Mouse (Mus musculus) Patski (cell line): ENCODE results near the gene Ccdc117. TPM values are rescaled to one million over a fixed set of nuclear protein-coding genes. Genes with fewer than 3 reads are reported as not detected.

Experiments used
- ATAC-seq: fragments of 100-300 bp; one replicate; pipeline ENCODE4 v1.8.0; 2021
- CTCF ChIA-PET: fragments of 350-600 bp; sonication (Branson Sonifier 250); formaldehyde crosslinking; loops from one replicate; lab custom pipeline; 2022; ENCODE audit warnings: inconsistent platforms; lab: Charles Lee
- POLR2A ChIA-PET: fragments of 350-600 bp; sonication (Branson Sonifier 250); formaldehyde crosslinking; loops from one replicate; lab custom pipeline; 2022; ENCODE audit warnings: antibody characterized with exemption, inconsistent platforms; lab: Charles Lee
- DNase-seq: peaks from one replicate; pipeline ENCODE4 v3.0.0-alpha.2; 2011; ENCODE audit warnings: low read depth, low spot score
- H3K27me3 ChIP-seq: fragments of 371-371 bp; one replicate; pipeline ENCODE4 v1.5.1; 2021
- CTCF ChIP-seq: fragments of 100-300 bp; IDR thresholded peaks from one replicate; pipeline ENCODE4 v1.5.1; 2021
- in situ Hi-C: fragments of 300-500 bp; cut with MboI; formaldehyde crosslinking; loops from 3 replicates; pipeline ENCODE4 v1.11.1; 2018; ENCODE audit warnings: low pct_unique_long_range_greater_than_20kb, mixed read lengths
- polyA plus RNA-seq: library from polyadenylated mRNA; unstranded; gene quantifications from one replicate; pipeline ENCODE4 v1.2.3, GENCODE M21; 2021

Ccdc117 gene
- polyA plus RNA-seq, 1 experiment from 2014 or later: 17.8 TPM

DNA sequence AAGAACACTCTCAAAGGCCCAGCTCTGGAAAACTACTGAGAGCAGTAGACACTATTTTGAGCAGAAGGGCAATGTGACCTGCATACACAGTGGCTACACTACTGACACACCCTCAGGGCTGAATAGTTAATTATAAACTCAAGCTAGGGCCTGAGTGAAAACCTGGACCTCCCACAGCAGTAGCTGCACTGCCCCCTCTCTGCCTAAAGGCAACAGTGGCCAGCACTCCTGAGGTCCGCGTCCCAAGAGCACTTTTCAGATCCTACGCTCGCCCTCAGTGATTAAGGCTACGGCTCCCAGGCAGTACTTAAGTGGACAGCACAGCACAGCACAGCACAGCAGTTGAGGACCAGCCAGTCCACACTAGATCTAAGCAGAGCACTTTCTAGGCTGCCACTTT, 8.9 kb downstream of the Ccdc117 start:
- DNase-seq (no peak), ATAC-seq (peak; percentile 65)
- ChIA-PET POLR2A (interaction anchor here (4.8 kb wide), 1 partner anchor 11 kb away, joined by 24 read pairs; no protein-coding TSS in a partner anchor), CTCF (interaction anchor here (1.0 to 4.0 kb wide), 2 partner anchors 11 to 48 kb away, joined by 3 to 19 read pairs; no protein-coding TSS in a partner anchor)
- no peaks in the 10 kb centered on the region for H3K27me3 ChIP-seq
- TF ChIP-seq CTCF: peak; percentile 20
- in situ Hi-C loops: no loop called here

DNA sequence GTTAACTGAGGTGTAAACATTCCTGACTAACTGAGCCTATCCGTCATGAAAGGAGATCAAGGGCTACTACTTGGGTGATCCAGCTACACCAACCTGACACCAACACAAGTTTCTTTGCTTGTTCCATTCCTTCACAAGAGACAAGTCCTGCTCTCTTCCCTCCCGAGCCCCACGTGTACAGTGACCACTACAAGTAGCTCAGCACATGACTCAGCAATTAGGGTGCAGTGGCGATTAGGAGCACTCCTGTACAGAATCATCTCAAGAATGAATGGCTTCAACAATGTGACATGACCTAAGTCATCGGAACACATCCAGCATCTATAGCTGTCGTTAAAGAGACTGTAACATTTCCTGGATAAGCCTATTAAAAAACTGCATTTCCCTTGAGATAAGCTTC, 11.3 kb downstream of the Ccdc117 start:
- ChIA-PET CTCF (interaction anchor here (0.8 to 4.0 kb wide), 4 partner anchors 8 to 56 kb away, joined by 3 to 19 read pairs (median 4); no protein-coding TSS in a partner anchor), POLR2A (interaction anchor here (1.5 to 4.8 kb wide), 2 partner anchors 9 to 10 kb away, joined by 3 to 24 read pairs; no protein-coding TSS in a partner anchor)
- no peaks in the 10 kb centered on the region for H3K27me3 ChIP-seq
- in situ Hi-C loops: no loop called here
- no peak for ATAC-seq
- DNase-seq: no peak
- TF ChIP-seq CTCF: no peak

- DNase-seq (no peak), ATAC-seq (no peak)
- in situ Hi-C loops: no loop called here
- H3K27me3 ChIP-seq: no peaks in the 10 kb centered on the region
- TF ChIP-seq CTCF: no peak
- CTCF ChIA-PET: interaction anchor here (0.8 to 4.0 kb wide), 3 partner anchors 8 to 12 kb away, joined by 3 to 19 read pairs (median 5); no protein-coding TSS in a partner anchor
- POLR2A ChIA-PET: interaction anchor here (1.0 to 4.8 kb wide), 3 partner anchors 8 to 10 kb away, joined by 3 to 24 read pairs (median 3); no protein-coding TSS in a partner anchor
Measured at GRCm38 (mm10) chr11:5530172-5530571, 11.8 kb downstream of the Ccdc117 start.

- no peak for TF ChIP-seq CTCF
- in situ Hi-C loops: no loop called here
- no peak for DNase-seq
- no peaks in the 10 kb centered on the region for H3K27me3 ChIP-seq
- ATAC-seq: no peak
- CTCF ChIA-PET: interaction anchor here (1.0 kb wide), 1 partner anchor 12 kb away, joined by 3 read pairs; no protein-coding TSS in a partner anchor
- POLR2A ChIA-PET: interaction anchor here (1.0 kb wide), 1 partner anchor 9 kb away, joined by 3 read pairs; no protein-coding TSS in a partner anchor
Measured at GRCm38 (mm10) chr11:5528841-5529240, 13.1 kb downstream of the Ccdc117 start.

DNA sequence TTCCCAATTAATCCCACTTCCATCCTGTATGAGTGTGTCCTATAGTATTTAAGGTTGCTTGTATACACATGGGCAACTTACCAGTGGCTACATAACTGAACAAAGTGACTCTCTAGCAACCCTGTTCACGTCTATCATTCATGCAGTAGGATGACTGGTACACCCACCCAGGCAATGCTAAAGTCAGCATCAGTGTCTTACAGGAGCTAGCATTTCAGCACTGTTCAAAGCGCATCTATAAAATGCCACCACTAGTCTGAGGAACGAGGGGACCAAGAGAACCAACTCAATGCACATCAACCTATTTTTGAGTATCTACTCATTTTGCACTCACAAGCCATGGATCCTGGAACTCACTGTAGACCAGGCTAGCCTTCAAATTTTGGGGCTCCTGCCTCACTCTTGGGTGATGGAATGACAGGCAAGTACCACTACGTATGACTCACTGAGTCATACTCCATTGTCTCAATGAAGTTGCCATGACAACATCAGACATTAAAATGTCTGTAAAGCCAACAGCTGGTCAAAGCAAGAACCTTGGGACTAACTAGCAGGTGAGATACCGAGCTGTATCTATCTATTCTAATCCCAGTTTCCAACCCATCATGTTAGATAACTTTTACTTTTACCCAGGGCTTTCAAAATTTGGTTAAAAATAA, 14.0 kb downstream of the Ccdc117 start:
- no peak for DNase-seq
- ChIA-PET POLR2A (no interaction called here), CTCF (interaction anchor here (1.0 to 2.2 kb wide), 3 partner anchors 10 to 43 kb away, joined by 3 to 8 read pairs (median 4); no protein-coding TSS in a partner anchor)
- ATAC-seq: no peak
- in situ Hi-C loops: no loop called here
- H3K27me3 ChIP-seq: no peaks in the 10 kb centered on the region
- no peak for TF ChIP-seq CTCF

DNA sequence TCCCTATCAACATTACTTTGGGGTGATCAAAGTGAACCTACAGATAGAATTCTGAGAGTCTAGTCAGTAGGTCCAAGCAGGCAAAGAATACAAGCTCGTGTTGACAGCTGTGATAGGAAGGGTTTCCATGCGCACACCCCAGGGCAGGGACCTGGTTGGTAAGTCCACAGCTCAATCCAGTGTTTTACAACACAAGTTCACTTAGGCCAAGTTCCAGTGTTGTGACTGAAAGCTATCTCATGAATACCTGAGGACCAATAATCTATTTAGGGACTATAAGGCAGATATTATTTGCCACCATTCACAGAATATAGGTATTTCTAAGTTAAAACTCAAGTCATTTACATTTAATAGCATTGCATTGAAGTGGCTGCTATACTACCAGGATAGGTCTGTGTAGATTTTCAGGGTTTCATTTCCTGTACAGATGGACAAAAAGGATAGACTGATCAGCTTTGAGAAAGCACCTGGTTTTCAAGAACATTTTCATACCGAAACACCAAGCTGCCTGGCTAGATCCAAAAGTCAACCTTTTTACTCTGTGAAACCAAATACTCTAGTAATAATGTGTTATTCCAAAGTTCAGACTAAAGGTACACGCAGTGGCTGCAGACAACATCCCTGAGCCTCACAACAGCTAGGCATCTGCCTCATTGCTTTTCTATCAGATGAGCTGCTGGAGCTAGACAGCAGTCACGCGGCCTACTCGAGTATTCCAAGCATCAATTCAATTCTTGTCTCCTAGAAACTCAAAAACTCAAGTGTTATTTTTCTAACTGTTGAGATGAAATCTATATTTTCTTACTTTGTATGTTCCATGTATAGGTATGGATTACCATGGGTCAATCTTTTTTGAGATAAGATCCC, 15.2 kb downstream of the Ccdc117 start:
- no peak for TF ChIP-seq CTCF
- in situ Hi-C loops: no loop called here
- DNase-seq: no peak
- ChIA-PET CTCF (interaction anchor here (1.1 to 2.2 kb wide), 3 partner anchors 11 to 42 kb away, joined by 4 to 8 read pairs (median 4); no protein-coding TSS in a partner anchor), POLR2A (interaction anchor here (0.6 kb wide), 1 partner anchor 37 kb away, joined by 4 read pairs; no protein-coding TSS in a partner anchor)
- ATAC-seq: no peak
- H3K27me3 ChIP-seq: no peaks in the 10 kb centered on the region

- CTCF ChIA-PET: interaction anchor here (2.2 kb wide), 1 partner anchor 12 kb away, joined by 8 read pairs; no protein-coding TSS in a partner anchor
- no peak for TF ChIP-seq CTCF
- DNase-seq: no peak
- in situ Hi-C loops: no loop called here
- ATAC-seq: no peak
- no peaks in the 10 kb centered on the region for H3K27me3 ChIP-seq
- POLR2A ChIA-PET: no interaction called here
Measured at GRCm38 (mm10) chr11:5525418-5525817, 16.6 kb downstream of the Ccdc117 start.

- POLR2A ChIA-PET: interaction anchor here (0.7 to 3.0 kb wide), 3 partner anchors 10 to 25 kb away, joined by 3 to 24 read pairs (median 5); no protein-coding TSS in a partner anchor
- CTCF ChIA-PET: interaction anchor here (2.0 to 3.2 kb wide), 3 partner anchors 9 to 38 kb away, joined by 8 to 19 read pairs (median 12); no protein-coding TSS in a partner anchor
- no peak for DNase-seq
- in situ Hi-C loops: loop anchor here (5.0 kb wide), 1 partner anchor 36 kb away; no protein-coding TSS in a partner anchor
- no peak for ATAC-seq
- no peak for TF ChIP-seq CTCF
- no peaks in the 10 kb centered on the region for H3K27me3 ChIP-seq
Measured at GRCm38 (mm10) chr11:5522798-5523415, 19.1 kb downstream of the Ccdc117 start.

DNA sequence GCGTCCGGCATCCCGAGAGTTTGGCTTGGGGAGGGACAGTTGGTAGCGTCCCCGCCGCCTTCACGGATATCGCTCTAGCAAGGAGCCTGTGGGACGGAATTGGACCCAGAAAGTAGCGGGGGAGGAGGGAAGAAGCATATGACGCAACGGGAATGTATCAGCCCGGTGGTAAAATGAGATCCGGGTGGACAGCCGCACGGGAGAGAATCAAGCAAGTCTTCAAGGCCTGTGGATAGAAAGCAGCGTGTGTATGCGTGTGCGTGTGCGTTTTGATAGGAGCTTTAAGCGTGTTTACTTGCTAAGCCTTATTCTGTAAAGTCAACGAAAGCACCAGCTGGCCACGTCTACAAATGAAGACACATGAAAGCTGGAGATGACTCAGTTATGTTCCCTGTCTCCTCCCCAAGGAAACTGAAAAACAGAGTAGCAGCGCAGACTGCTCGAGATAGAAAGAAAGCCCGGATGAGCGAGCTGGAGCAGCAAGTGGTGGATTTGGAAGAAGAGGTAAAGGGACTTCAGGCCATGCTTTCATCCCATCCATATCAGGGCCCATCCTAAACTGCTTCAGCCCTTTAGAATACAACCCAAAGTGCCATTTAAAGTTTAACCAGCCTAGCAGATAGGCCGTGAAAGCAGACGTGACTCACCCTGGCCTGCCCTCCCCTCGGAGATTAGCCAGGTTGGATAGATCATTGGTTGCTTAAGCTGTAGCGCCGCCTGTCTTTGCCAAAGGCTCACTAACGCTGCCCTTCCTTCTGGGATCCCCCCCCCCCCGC, 20.3 kb downstream of the Ccdc117 start:
- peak; percentile 47 for ATAC-seq
- no peaks in the 10 kb centered on the region for H3K27me3 ChIP-seq

More for the DNA sequence above, 20.3 kb downstream of the Ccdc117 start:
- CTCF ChIA-PET: interaction anchor here (2.0 to 3.2 kb wide), 3 partner anchors 10 to 37 kb away, joined by 8 to 19 read pairs (median 12); no protein-coding TSS in a partner anchor
- no peak for DNase-seq
- POLR2A ChIA-PET: interaction anchor here (0.7 to 3.0 kb wide), 4 partner anchors 11 to 23 kb away, joined by 3 to 24 read pairs (median 3); no protein-coding TSS in a partner anchor
- no peak for TF ChIP-seq CTCF
- in situ Hi-C loops: loop anchor here (5.0 kb wide), 1 partner anchor 34 kb away; no protein-coding TSS in a partner anchor
